Mouse (Mus musculus) megakaryocyte progenitor cell, adult 5-6 weeks (primary cell): ENCODE results near the gene Cad. TPM values are rescaled to one million over a fixed set of nuclear protein-coding genes. Genes with fewer than 3 reads are reported as not detected.

Experiments
- ATAC-seq: replicated peaks from 2 replicates; pipeline ENCODE4 v1.8.0; 2016; ENCODE audit warnings: mild to moderate bottlenecking, moderate TSS enrichment, inconsistent platforms; ENCODE audit not compliant: poor library complexity
- total RNA-seq, 2 experiments: library from RNA; stranded (forward) in 1 of 2; stranded (reverse) in 1 of 2; fragments of 157-497, 149-512 nt in 1 of 2; fragments of 200-1000 nt in 1 of 2; gene quantifications; 2 replicates each; pipeline versions ENCODE4 v1.2.3 to v1.2.4; 2015 to 2017

The Cad gene
- total RNA-seq, 2 experiments from 2014 or later, result 28.9 to 43.4 TPM

- ATAC-seq, result peak; percentile 34; the same call in 1 of the 2 replicates
Observed at GRCm38 (mm10) chr5:31105814-31106335, 51.3 kb downstream of the Cad start, which contains the start of gene Dnajc5g. TSS of gene Dnajc5g (plus strand) at chr5:31106285.

- no peak for ATAC-seq
Observed at GRCm38 (mm10) chr5:31108000-31108490, 53.5 kb downstream of the Cad start, which contains the start of gene Slc30a3. TSS of gene Slc30a3 (minus strand) at chr5:31108237.

- ATAC-seq, result peak; percentile 55; the same call in 1 of the 2 replicates
Observed at GRCm38 (mm10) chr5:31110781-31111180, 56.2 kb downstream of the Cad start.

GRCm38 (mm10) chr5:31116354-31116753 lies 61.8 kb downstream of the Cad start, which contains the start of gene Trim54:
TSS of gene Trim54 (plus strand) at chr5:31116712.
- ATAC-seq, result no peak

- ATAC-seq, result no peak
Observed at GRCm38 (mm10) chr5:31116912-31117311, 62.3 kb downstream of the Cad start.

- no peak for ATAC-seq
Observed at GRCm38 (mm10) chr5:31121111-31121510, 66.5 kb downstream of the Cad start.

- ATAC-seq, result no peak
Observed at GRCm38 (mm10) chr5:31123481-31123880, 68.9 kb downstream of the Cad start.

GRCm38 (mm10) chr5:31126050-31126449 lies 71.5 kb downstream of the Cad start:
- ATAC-seq, result no peak

Other genes starting within 250 kb of the Cad start
- gene Mapre3, start 240.1 kb upstream of the Cad start, total RNA-seq (2015), result 0.27 TPM in 1 of 2 replicates, not detected in the other
- not detected in 2 replicates for gene Mapre3, start 240.1 kb upstream of the Cad start, total RNA-seq (2017)
- gene Tmem214, start 186.8 kb upstream of the Cad start, total RNA-seq (2015), result 18.2 and 23.9 TPM in 2 replicates
- gene Tmem214, start 186.8 kb upstream of the Cad start, total RNA-seq (2017), result 20.9 and 38.4 TPM in 2 replicates
- gene Agbl5, start 166.1 kb upstream of the Cad start, total RNA-seq (2015), result 12.4 and 13.8 TPM in 2 replicates
- gene Agbl5, start 166.1 kb upstream of the Cad start, total RNA-seq (2017), result 7.7 and 8.4 TPM in 2 replicates
- gene Ost4, start 147.0 kb upstream of the Cad start, total RNA-seq (2015), result 439 and 494 TPM in 2 replicates
- gene Ost4, start 147.0 kb upstream of the Cad start, total RNA-seq (2017), result 259 and 297 TPM in 2 replicates
- 49.7 and 64.5 TPM in 2 replicates for gene Emilin1, start 141.4 kb upstream of the Cad start, total RNA-seq (2015)
- 98.6 and 99.3 TPM in 2 replicates for gene Emilin1, start 141.4 kb upstream of the Cad start, total RNA-seq (2017)
- gene Khk, start 133.3 kb upstream of the Cad start, total RNA-seq (2015), result 74.3 and 88.2 TPM in 2 replicates
- gene Khk, start 133.3 kb upstream of the Cad start, total RNA-seq (2017), result 62.2 and 82.9 TPM in 2 replicates
- gene Cgref1, start 109.2 kb upstream of the Cad start, total RNA-seq (2015), result not detected in 2 replicates
- gene Cgref1, start 109.2 kb upstream of the Cad start, total RNA-seq (2017), result 1.7 TPM in 1 of 2 replicates, not detected in the other
- 53.5 and 54.6 TPM in 2 replicates for gene Preb, start 94.4 kb upstream of the Cad start, total RNA-seq (2015)
- gene Preb, start 94.4 kb upstream of the Cad start, total RNA-seq (2017), result 45.2 and 62.3 TPM in 2 replicates
- gene Tcf23, start 86.1 kb upstream of the Cad start, total RNA-seq (2015), result 0.02 TPM in 1 of 2 replicates, not detected in the other
- not detected in 2 replicates for gene Tcf23, start 86.1 kb upstream of the Cad start, total RNA-seq (2017)
- 81.4 and 113 TPM in 2 replicates for gene Atraid, start 6.5 kb upstream of the Cad start, total RNA-seq (2015)
- gene Atraid, start 6.5 kb upstream of the Cad start, total RNA-seq (2017), result 64.1 and 66.4 TPM in 2 replicates
- 3.5 and 4.8 TPM in 2 replicates for gene Slc5a6, start 5.9 kb upstream of the Cad start, total RNA-seq (2015)
- gene Slc5a6, start 5.9 kb upstream of the Cad start, total RNA-seq (2017), result 7.5 and 8.9 TPM in 2 replicates
- not detected in 2 replicates for gene Dnajc5g, start 51.5 kb downstream of the Cad start, total RNA-seq (2015)
- gene Dnajc5g, start 51.5 kb downstream of the Cad start, total RNA-seq (2017), result not detected in 2 replicates
- not detected in 2 replicates for gene Slc30a3, start 53.5 kb downstream of the Cad start, total RNA-seq (2015)
- not detected in 2 replicates for gene Slc30a3, start 53.5 kb downstream of the Cad start, total RNA-seq (2017)
- not detected in 2 replicates for gene Trim54, start 61.9 kb downstream of the Cad start, total RNA-seq (2015)
- gene Trim54, start 61.9 kb downstream of the Cad start, total RNA-seq (2017), result not detected in 2 replicates
- not detected in 2 replicates for gene Ucn, start 84.0 kb downstream of the Cad start, total RNA-seq (2015)
- not detected in 2 replicates for gene Ucn, start 84.0 kb downstream of the Cad start, total RNA-seq (2017)
- 27.1 and 35.3 TPM in 2 replicates for gene Mpv17, start 99.5 kb downstream of the Cad start, total RNA-seq (2015)
- gene Mpv17, start 99.5 kb downstream of the Cad start, total RNA-seq (2017), result 18.0 and 32.8 TPM in 2 replicates
- gene Gm29609, start 125.1 kb downstream of the Cad start, total RNA-seq (2015), result 0.35 and 0.59 TPM in 2 replicates
- 0.10 TPM in 1 of 2 replicates, not detected in the other for gene Gm29609, start 125.1 kb downstream of the Cad start, total RNA-seq (2017)
- 72.1 and 83.7 TPM in 2 replicates for gene Gtf3c2, start 125.4 kb downstream of the Cad start, total RNA-seq (2015)
- gene Gtf3c2, start 125.4 kb downstream of the Cad start, total RNA-seq (2017), result 46.9 and 63.5 TPM in 2 replicates
- 52.1 and 54.2 TPM in 2 replicates for gene Snx17, start 138.4 kb downstream of the Cad start, total RNA-seq (2015)
- 31.5 and 40.7 TPM in 2 replicates for gene Snx17, start 138.4 kb downstream of the Cad start, total RNA-seq (2017)
- gene Eif2b4, start 138.7 kb downstream of the Cad start, total RNA-seq (2015), result 27.8 and 33.1 TPM in 2 replicates
- gene Eif2b4, start 138.7 kb downstream of the Cad start, total RNA-seq (2017), result 36.7 and 41.9 TPM in 2 replicates
- gene Zfp513, start 147.5 kb downstream of the Cad start, total RNA-seq (2015), result 7.1 and 7.3 TPM in 2 replicates
- 4.3 and 4.5 TPM in 2 replicates for gene Zfp513, start 147.5 kb downstream of the Cad start, total RNA-seq (2017)
- 109 and 131 TPM in 2 replicates for gene Ppm1g, start 165.9 kb downstream of the Cad start, total RNA-seq (2015)
- gene Ppm1g, start 165.9 kb downstream of the Cad start, total RNA-seq (2017), result 168 and 213 TPM in 2 replicates
- 39.2 and 39.4 TPM in 2 replicates for gene Nrbp1, start 186.1 kb downstream of the Cad start, total RNA-seq (2015)
- gene Nrbp1, start 186.1 kb downstream of the Cad start, total RNA-seq (2017), result 77.5 and 98.0 TPM in 2 replicates
- gene Gm9970, start 186.5 kb downstream of the Cad start, total RNA-seq (2015), result not detected in 2 replicates
- gene Gm9970, start 186.5 kb downstream of the Cad start, total RNA-seq (2017), result 0.25 TPM in 1 of 2 replicates, not detected in the other
- 1.3 and 2.1 TPM in 2 replicates for gene Krtcap3, start 196.9 kb downstream of the Cad start, total RNA-seq (2015)
- gene Krtcap3, start 196.9 kb downstream of the Cad start, total RNA-seq (2017), result 3.4 and 4.1 TPM in 2 replicates
- gene Ift172, start 236.3 kb downstream of the Cad start, total RNA-seq (2015), result 7.3 and 11.1 TPM in 2 replicates
- 20.8 and 33.0 TPM in 2 replicates for gene Ift172, start 236.3 kb downstream of the Cad start, total RNA-seq (2017)
- gene Fndc4, start 241.3 kb downstream of the Cad start, total RNA-seq (2015), result not detected in 2 replicates
- gene Fndc4, start 241.3 kb downstream of the Cad start, total RNA-seq (2017), result not detected in 2 replicates
- not detected in 2 replicates for gene Gckr, start 242.7 kb downstream of the Cad start, total RNA-seq (2015)
- not detected in 2 replicates for gene Gckr, start 242.7 kb downstream of the Cad start, total RNA-seq (2017)